15 mouse cellular contexts compared by ENCODE assay signal in the genomic region with DNA sequence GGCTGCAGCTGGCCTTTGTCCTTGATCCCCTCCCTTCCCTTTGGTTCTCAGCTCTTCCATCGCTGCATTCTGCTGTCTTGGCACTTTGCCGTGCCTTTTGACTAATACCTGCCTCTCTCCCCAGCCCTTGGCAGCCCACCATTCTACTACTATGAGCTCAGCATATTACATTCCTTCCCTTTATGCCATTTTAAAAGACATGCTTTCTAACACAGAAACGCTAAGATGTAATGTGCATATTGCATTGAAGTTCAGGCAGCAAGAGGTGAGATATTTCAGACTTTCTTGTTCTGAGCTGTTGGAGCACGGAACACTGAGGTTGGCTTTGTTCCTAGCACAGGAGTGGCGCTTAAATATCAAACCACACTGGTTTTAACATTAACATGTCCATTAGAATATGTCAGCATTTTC. TPM values are rescaled to one million over a fixed set of nuclear protein-coding genes. Genes with fewer than 3 reads are reported as not detected.
DNase-seq lines count a peak whose midpoint lies in the region; ATAC-seq lines count a peak whose summit lies in the region.
"Had no signal": no experiment of that assay in that cellular context is flagged by ENCODE, and none has a peak within 500 bp of the region (broad histone marks: within the 10 kb centered on the region; RNA-seq: fewer than 3 reads in every experiment).

No protein-coding gene starts in this region.

- no peak for ATAC-seq in kidney, embryonic 14.5 days (ENCODE audit: low FRiP score, low TSS enrichment)
- ATAC-seq: intestine, postnatal 0 days had no signal

- H3K27me3 ChIP-seq in kidney, embryonic 14.5 days (ENCODE audit: control insufficient read depth, insufficient read depth, low read length), result no peaks in the 10 kb centered on the region
- H3K27me3 ChIP-seq: heart, embryonic 12.5 days; limb, embryonic 13.5 days; lung, embryonic 15.5 days; megakaryocyte, embryonic 14.5 days had no signal

- H3K4me3 ChIP-seq in kidney, embryonic 14.5 days (ENCODE audit: low read length), result no peak overlapping the region
- H3K4me3 ChIP-seq: heart, embryonic 12.5 days; hindbrain, embryonic 10.5 days; limb, embryonic 13.5 days; lung, embryonic 15.5 days; megakaryocyte, embryonic 14.5 days had no signal

- WGBS in kidney, embryonic 14.5 days, result 91% methylated on average over 5 of the region's 5 CpGs

- H3K9ac ChIP-seq in kidney, embryonic 14.5 days (ENCODE audit: low read depth, low read length), result no peak overlapping the region
- H3K9ac ChIP-seq: heart, embryonic 12.5 days; limb, embryonic 13.5 days; lung, embryonic 15.5 days had no signal

- no peaks in the 10 kb centered on the region for H3K4me1 ChIP-seq in kidney, embryonic 14.5 days (ENCODE audit: control insufficient read depth, insufficient read depth, low read length)
- H3K4me1 ChIP-seq: heart, embryonic 12.5 days; hindbrain, embryonic 10.5 days; limb, embryonic 13.5 days; lung, embryonic 15.5 days; megakaryocyte, embryonic 14.5 days had no signal

- H3K9me3 ChIP-seq in kidney, embryonic 14.5 days (ENCODE audit: control insufficient read depth, low read length), result no peaks in the 10 kb centered on the region
- H3K9me3 ChIP-seq: heart, embryonic 12.5 days; hindbrain, embryonic 10.5 days; limb, embryonic 13.5 days; lung, embryonic 15.5 days; megakaryocyte, embryonic 14.5 days had no signal

- peaks cover 47% of the 10 kb centered on the region for H3K36me3 ChIP-seq in kidney, embryonic 14.5 days (ENCODE audit: control insufficient read depth, insufficient read depth, low read length)

- peak; percentile 42 to 44 for DNase-seq in cerebellum, postnatal 14 days
- DNase-seq in cerebellum, adult 9-10 months, result no peak
- DNase-seq in kidney, adult 11 months, result peak; percentile 79
- DNase-seq in brain, adult 2 months (ENCODE audit: low read depth, low spot score), result peak; percentile 74
- DNase-seq in kidney, postnatal 10 days, result peak; percentile 43
- no peak for DNase-seq in right cerebral cortex, postnatal 4 days
- DNase-seq: right cerebral cortex, postnatal 14 days; thymus, postnatal 14 days had no signal

- H3K27ac ChIP-seq in kidney, embryonic 14.5 days (ENCODE audit: low read depth, low read length), result no peak overlapping the region
- H3K27ac ChIP-seq: hindbrain, embryonic 10.5 days; limb, embryonic 13.5 days; lung, embryonic 15.5 days had no signal

- no peak overlapping the region for H3K4me2 ChIP-seq in kidney, embryonic 14.5 days (replicated peaks; ENCODE audit: low read depth, low read length)
- H3K4me2 ChIP-seq: heart, embryonic 12.5 days; limb, embryonic 13.5 days; lung, embryonic 15.5 days had no signal

RNA-seq across cellular contexts. Expression of gene Pkd2, which starts 11.7 kb away (rescaled TPM):
- polyA plus RNA-seq in kidney, embryonic 14.5 days (2014; fragmentation: Nextera tagmentation; extraction: Ambion mirVana), result 15.3 and 29.3 TPM in 2 replicates

RNA-seq across cellular contexts. Expression of gene Spp1, which starts 36.1 kb away (rescaled TPM):
- polyA plus RNA-seq in kidney, embryonic 14.5 days (2014; fragmentation: Nextera tagmentation; extraction: Ambion mirVana), result 6.5 and 6.7 TPM in 2 replicates

RNA-seq across cellular contexts. Expression of gene BC005561, which starts 37.2 kb away (rescaled TPM):
- polyA plus RNA-seq in kidney, embryonic 14.5 days (2014; fragmentation: Nextera tagmentation; extraction: Ambion mirVana), result 15.9 and 16.3 TPM in 2 replicates

Comparison
In these comparisons a context has a peak if more than half of its experiments do, and no peak if none do; other contexts are left out.
1. DNase-seq: peak in cerebellum, postnatal 14 days (2 of 2), kidney, adult 11 months (single experiment), brain, adult 2 months (single experiment) and kidney, postnatal 10 days (single experiment); none in cerebellum, adult 9-10 months (single experiment) and right cerebral cortex, postnatal 4 days (single experiment).